Mouse (Mus musculus) C2C12 (cell line): ENCODE results near the gene Lmntd1. TPM values are rescaled to one million over a fixed set of nuclear protein-coding genes. Genes with fewer than 3 reads are reported as not detected.

ENCODE experiments used
- H3K27me3 ChIP-seq: one replicate; pipeline ENCODE4 v1.6.1; 2011; ENCODE audit not compliant: control insufficient read depth, insufficient read depth, insufficient read length
- H3K36me3 ChIP-seq: one replicate; pipeline ENCODE4 v1.6.1; 2011; ENCODE audit not compliant: control insufficient read depth, insufficient read depth
- H3K4me3 ChIP-seq: one replicate; pipeline ENCODE4 v1.5.1; 2011; ENCODE audit warnings: mild to moderate bottlenecking, control low read depth; ENCODE audit not compliant: poor library complexity, insufficient read depth, severe bottlenecking
- H3K79me2 ChIP-seq: one replicate; pipeline ENCODE4 v1.6.1; 2011; ENCODE audit not compliant: control insufficient read depth, insufficient read depth
- H3K79me3 ChIP-seq: one replicate; pipeline ENCODE4 v1.6.1; 2011; ENCODE audit warnings: low read depth, control low read depth
- H3ac ChIP-seq: one replicate; pipeline ENCODE3; 2011; ENCODE audit warnings: low read depth; ENCODE audit not compliant: control insufficient read depth, insufficient read length
- CEBPB ChIP-seq: IDR thresholded peaks from one replicate; pipeline ENCODE4 v1.6.1; 2011; ENCODE audit warnings: low read depth, mild to moderate bottlenecking, control low read depth, moderate library complexity
- CTCF ChIP-seq: IDR thresholded peaks from one replicate; pipeline ENCODE4 v1.5.1; 2011; ENCODE audit not compliant: control insufficient read depth, insufficient read depth, insufficient read length
- FOSL1 ChIP-seq: IDR thresholded peaks from one replicate; pipeline ENCODE4 v1.8.0; 2011; ENCODE audit warnings: mild to moderate bottlenecking, low read length; ENCODE audit not compliant: poor library complexity, insufficient read depth, severe bottlenecking
- MAX ChIP-seq: IDR thresholded peaks from one replicate; pipeline ENCODE4 v1.6.1; 2011; ENCODE audit warnings: mild to moderate bottlenecking, control low read depth
- MYOD1 ChIP-seq: IDR thresholded peaks from one replicate; pipeline ENCODE4 v1.6.1; 2011; ENCODE audit warnings: low read depth; ENCODE audit not compliant: control insufficient read depth, insufficient read length
- MYOG ChIP-seq: IDR thresholded peaks from one replicate; pipeline ENCODE4 v1.6.1; 2011; ENCODE audit not compliant: control insufficient read depth, insufficient read length; ENCODE audit errors: extremely low read depth
- USF1 ChIP-seq: IDR thresholded peaks from one replicate; pipeline ENCODE4 v1.6.1; 2011; ENCODE audit warnings: low read depth, mild to moderate bottlenecking, control low read depth, moderate library complexity
- polyA plus RNA-seq: library from polyadenylated mRNA; unstranded; fragments of >200 nt; fragmentation: generic; extraction: Trizol; gene quantifications from one replicate; pipeline ENCODE4 v1.2.1, GENCODE M21; 2012; ENCODE audit warnings: missing spikeins

Lmntd1 gene
- polyA plus RNA-seq, 1 experiment = not detected

GRCm38 (mm10) chr6:145636682-145637081, 22.6 kb upstream of the Lmntd1 start:
- Histone ChIP-seq H3K36me3 (no peaks in the 10 kb centered on the region), H3K79me3 (no peaks in the 10 kb centered on the region), H3K79me2 (no peaks in the 10 kb centered on the region), H3K27me3 (no peaks in the 10 kb centered on the region), H3ac (no peak overlapping the region), H3K4me3 (no peak overlapping the region)
- TF ChIP-seq USF1 = no peak
- no peak for TF ChIP-seq MAX
- TF ChIP-seq MYOD1 = no peak
- no peak for TF ChIP-seq CEBPB
- no peak for TF ChIP-seq CTCF
- TF ChIP-seq FOSL1 = no peak
- no peak for TF ChIP-seq MYOG

GRCm38 (mm10) chr6:145634454-145634853, 20.3 kb upstream of the Lmntd1 start:
- Histone ChIP-seq H3K27me3 (no peaks in the 10 kb centered on the region), H3K36me3 (no peaks in the 10 kb centered on the region), H3K4me3 (no peak overlapping the region)

DNA sequence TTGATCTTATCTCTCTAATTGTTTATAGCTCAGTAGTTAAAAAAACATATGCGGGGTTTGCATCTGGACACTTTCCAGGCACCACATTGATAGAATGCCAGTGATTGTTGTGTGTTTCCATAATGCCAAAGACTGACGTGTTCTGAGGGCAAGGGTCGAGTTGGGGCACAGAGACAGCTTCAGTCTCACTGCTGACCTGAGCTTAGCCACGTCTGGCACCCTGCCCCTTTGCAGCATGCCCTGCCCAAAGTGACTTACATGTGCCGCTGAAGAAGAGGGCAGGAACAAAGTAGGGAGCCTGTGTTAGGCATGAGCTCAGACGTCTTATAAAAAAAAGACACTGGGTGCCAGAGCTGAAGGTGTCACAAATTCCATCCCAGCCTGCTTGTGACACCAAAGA, 16.1 kb upstream of the Lmntd1 start:
- Histone ChIP-seq H3K27me3 (no peaks in the 10 kb centered on the region), H3K36me3 (no peaks in the 10 kb centered on the region), H3ac (no peak overlapping the region), H3K4me3 (no peak overlapping the region), H3K79me2 (no peaks in the 10 kb centered on the region), H3K79me3 (no peaks in the 10 kb centered on the region)
- no peak for TF ChIP-seq FOSL1
- no peak for TF ChIP-seq MAX
- TF ChIP-seq CEBPB = no peak
- TF ChIP-seq MYOD1 = no peak
- TF ChIP-seq MYOG = no peak
- no peak for TF ChIP-seq USF1
- no peak for TF ChIP-seq CTCF

More at GRCm38 (mm10) chr6:145634454-145634853, 20.3 kb upstream of the Lmntd1 start:
- Histone ChIP-seq H3K79me3 (no peaks in the 10 kb centered on the region), H3K79me2 (no peaks in the 10 kb centered on the region), H3ac (no peak overlapping the region)
- TF ChIP-seq CEBPB (no peak), MYOG (no peak), CTCF (no peak), MYOD1 (no peak), MAX (no peak), USF1 (no peak)

DNA sequence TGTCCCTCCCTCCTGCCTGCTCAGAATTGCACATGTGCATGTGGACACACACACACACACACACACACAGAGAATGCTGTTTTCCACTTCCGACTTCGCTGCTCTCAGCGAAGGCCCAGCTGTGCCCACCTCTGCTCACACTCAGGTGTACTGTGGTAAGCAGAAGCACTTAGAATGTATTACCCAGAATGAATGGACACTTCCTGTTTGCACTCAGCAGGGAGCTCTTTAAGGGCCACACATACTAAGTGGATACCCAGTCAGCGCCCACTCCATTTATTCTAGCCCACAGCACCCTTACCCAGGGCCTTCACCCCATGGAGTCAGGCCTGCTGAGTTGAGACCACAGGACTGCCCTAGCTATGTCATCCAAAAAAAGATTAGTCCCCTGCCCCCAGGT, 9.0 kb upstream of the Lmntd1 start:
- Histone ChIP-seq H3K27me3 (no peaks in the 10 kb centered on the region), H3K36me3 (no peaks in the 10 kb centered on the region), H3K79me2 (no peaks in the 10 kb centered on the region), H3K4me3 (no peak overlapping the region), H3K79me3 (no peaks in the 10 kb centered on the region), H3ac (no peak overlapping the region)
- TF ChIP-seq FOSL1 (no peak), USF1 (no peak), MYOD1 (no peak), MYOG (no peak), CTCF (no peak), MAX (no peak), CEBPB (no peak)

GRCm38 (mm10) chr6:145616402-145617229, 2.5 kb upstream of the Lmntd1 start:
- Histone ChIP-seq H3K79me2 (no peaks in the 10 kb centered on the region), H3K36me3 (no peaks in the 10 kb centered on the region), H3K27me3 (no peaks in the 10 kb centered on the region), H3K79me3 (no peaks in the 10 kb centered on the region), H3ac (no peak overlapping the region), H3K4me3 (no peak overlapping the region)
- no peak for TF ChIP-seq FOSL1
- TF ChIP-seq MYOG = no peak
- no peak for TF ChIP-seq CTCF
- TF ChIP-seq MAX = no peak
- TF ChIP-seq CEBPB = no peak
- no peak for TF ChIP-seq MYOD1
- no peak for TF ChIP-seq USF1
